Mouse (Mus musculus) hindbrain, postnatal 0 days (tissue): Measurements from ENCODE around the gene Slc25a19. TPM values are rescaled to one million over a fixed set of nuclear protein-coding genes. Genes with fewer than 3 reads are reported as not detected.

Source experiments
- ATAC-seq: fragments of 200-750 bp; cut with Nextera tagmentation; 2 replicates; pipeline ENCODE4 v1.8.0; 2017; ENCODE audit warnings: mild to moderate bottlenecking, moderate TSS enrichment, moderate library complexity
- DNase-seq: peaks from one replicate; pipeline ENCODE4 v3.0.0-alpha.2; 2015; ENCODE audit warnings: low spot score
- H3K27ac ChIP-seq: fragments of 300-500 bp; sonication (generic); 2 replicates; pipeline ENCODE4 v1.5.1; 2014; ENCODE audit warnings: mild to moderate bottlenecking
- H3K27me3 ChIP-seq: fragments of 300-500 bp; sonication (generic); 2 replicates; pipeline ENCODE4 v1.6.1; 2014; ENCODE audit warnings: low read length, mixed read lengths; ENCODE audit not compliant: insufficient read depth
- H3K36me3 ChIP-seq: fragments of 300-500 bp; sonication (generic); 2 replicates; pipeline ENCODE4 v1.6.1; 2014; ENCODE audit warnings: low read length, mixed read lengths; ENCODE audit not compliant: insufficient read depth
- H3K4me1 ChIP-seq: fragments of 300-500 bp; sonication (generic); 2 replicates; pipeline ENCODE4 v1.6.1; 2014; ENCODE audit warnings: antibody characterized with exemption, low read length, mixed read lengths; ENCODE audit not compliant: insufficient read depth
- H3K4me2 ChIP-seq: fragments of 300-500 bp; sonication (generic); 2 replicates; pipeline ENCODE4 v1.6.1; 2014; ENCODE audit warnings: low read depth, mild to moderate bottlenecking, low read length, moderate library complexity, mixed read lengths
- H3K4me3 ChIP-seq: fragments of 300-500 bp; sonication (generic); 2 replicates; pipeline ENCODE4 v1.5.1; 2014; ENCODE audit warnings: low read length
- H3K9ac ChIP-seq: fragments of 300-500 bp; sonication (generic); replicated peaks from 2 replicates; pipeline ENCODE4 v1.6.1; 2014; ENCODE audit warnings: mild to moderate bottlenecking, low read length, moderate library complexity, mixed read lengths
- H3K9me3 ChIP-seq: fragments of 300-500 bp; sonication (generic); 2 replicates; pipeline ENCODE4 v1.6.1; 2016; ENCODE audit warnings: low read length, mixed read lengths
- CTCF ChIP-seq: IDR thresholded peaks from 2 replicates; pipeline ENCODE4 v1.5.1; 2016; ENCODE audit warnings: antibody characterized with exemption, control low read depth, low read depth
- WGBS: fragments of 180-500 bp; shearing (Covaris S2); extraction: QIAGEN DNeasy Blood & Tissue Kit; methylation state at CpG from one replicate; pipeline ENCODE4 v1.1.7; 2014; 5-methylcytosine and 5-hydroxymethylcytosine counted together
- polyA plus RNA-seq: library from polyadenylated mRNA; unstranded; fragments of >200 nt; fragmentation: Nextera tagmentation; extraction: Ambion mirVana; gene quantifications from 2 replicates; pipeline ENCODE4 v1.2.1, GENCODE M21; 2015
- total RNA-seq: library from RNA; depleted of rRNA; stranded (reverse); fragments of >200 nt; gene quantifications from 2 replicates; pipeline ENCODE4 v1.2.3, GENCODE M21; 2014

Gene Slc25a19
- total and polyA plus RNA-seq, 2 experiments from 2014 or later: 29.5 to 41.8 TPM

DNA sequence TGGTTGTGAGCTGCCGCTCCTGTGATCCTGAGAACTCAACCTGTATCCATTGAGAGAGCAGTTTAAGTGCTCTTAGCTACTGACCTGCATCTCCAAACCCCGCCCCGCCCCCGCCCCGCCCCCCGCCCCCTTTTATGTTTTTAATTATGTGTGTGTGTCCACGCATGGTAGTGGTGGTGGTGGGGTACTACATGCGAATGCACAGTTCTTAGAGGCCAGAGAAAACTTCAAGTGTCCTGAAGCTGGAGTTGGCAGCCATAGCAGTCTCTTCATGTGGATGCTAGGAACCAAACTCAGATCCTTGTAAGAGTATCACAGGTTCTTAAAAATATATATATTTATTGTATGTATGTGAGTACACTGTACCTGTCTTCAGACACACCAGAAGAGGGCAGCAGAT is 7.4 kb upstream of the Slc25a19 start:
- TF ChIP-seq CTCF: no peak
- H3K9ac ChIP-seq: no peak overlapping the region
- ATAC-seq: no peak

DNA sequence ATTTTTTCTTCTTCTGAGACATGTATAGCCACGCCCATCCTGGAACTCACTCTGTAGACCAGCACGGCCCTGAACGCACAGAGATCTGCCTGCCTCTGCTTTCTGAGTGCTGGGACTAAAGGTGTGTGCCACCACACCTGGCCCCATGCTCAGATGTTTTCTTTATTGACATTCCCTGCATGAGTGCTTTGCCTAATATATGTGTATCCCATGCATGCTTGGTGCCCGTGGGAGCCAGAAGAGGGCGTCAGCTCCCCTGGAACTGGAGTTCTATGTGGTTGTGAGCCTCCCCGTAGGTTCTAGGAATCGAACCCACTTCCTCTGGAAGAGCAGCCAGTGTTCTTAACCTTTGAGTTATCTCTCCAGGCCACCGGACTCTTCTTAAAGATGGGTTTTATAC is 6.9 kb upstream of the Slc25a19 start:
- no peaks in the 10 kb centered on the region for H3K4me1 ChIP-seq
- DNase-seq (no peak), ATAC-seq (no peak)
- H3K4me2 ChIP-seq: no peak overlapping the region
- no peak for TF ChIP-seq CTCF
- no peaks in the 10 kb centered on the region for H3K27me3 ChIP-seq
- H3K9me3 ChIP-seq: no peaks in the 10 kb centered on the region
- no peaks in the 10 kb centered on the region for H3K36me3 ChIP-seq
- H3K4me3 ChIP-seq: no peak overlapping the region
- WGBS: 85% methylated on average over 8 of the region's 8 CpGs
- no peak overlapping the region for H3K9ac ChIP-seq
- no peak overlapping the region for H3K27ac ChIP-seq

More for the DNA sequence above, 7.4 kb upstream of the Slc25a19 start:
- no peaks in the 10 kb centered on the region for H3K27me3 ChIP-seq
- DNase-seq: no peak
- 77% methylated on average over 8 of the region's 8 CpGs for WGBS
- no peak overlapping the region for H3K4me2 ChIP-seq
- H3K36me3 ChIP-seq: no peaks in the 10 kb centered on the region
- no peak overlapping the region for H3K4me3 ChIP-seq
- no peaks in the 10 kb centered on the region for H3K9me3 ChIP-seq
- H3K27ac ChIP-seq: no peak overlapping the region
- no peaks in the 10 kb centered on the region for H3K4me1 ChIP-seq

DNA sequence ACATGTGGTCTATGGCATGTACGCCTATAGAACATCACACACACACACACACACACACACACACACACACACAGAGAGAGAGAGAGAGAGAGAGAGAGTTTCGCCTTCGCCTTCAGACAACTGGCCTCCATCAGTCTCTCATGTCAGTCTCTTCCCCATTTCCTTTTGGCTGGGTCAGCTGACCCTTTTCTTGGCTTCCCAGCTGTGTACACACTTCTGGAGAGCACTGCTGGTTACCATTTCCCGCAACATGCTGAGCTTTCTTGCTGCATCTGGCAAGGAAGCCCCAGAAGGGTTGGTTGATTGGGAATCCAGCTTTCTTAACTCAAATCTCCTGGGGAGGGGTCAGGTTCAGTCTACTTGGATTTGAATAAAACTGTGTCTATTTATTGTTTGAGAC is 6.0 kb upstream of the Slc25a19 start:
- no peak overlapping the region for H3K4me2 ChIP-seq
- 56% methylated on average over 4 of the region's 4 CpGs for WGBS

DNA sequence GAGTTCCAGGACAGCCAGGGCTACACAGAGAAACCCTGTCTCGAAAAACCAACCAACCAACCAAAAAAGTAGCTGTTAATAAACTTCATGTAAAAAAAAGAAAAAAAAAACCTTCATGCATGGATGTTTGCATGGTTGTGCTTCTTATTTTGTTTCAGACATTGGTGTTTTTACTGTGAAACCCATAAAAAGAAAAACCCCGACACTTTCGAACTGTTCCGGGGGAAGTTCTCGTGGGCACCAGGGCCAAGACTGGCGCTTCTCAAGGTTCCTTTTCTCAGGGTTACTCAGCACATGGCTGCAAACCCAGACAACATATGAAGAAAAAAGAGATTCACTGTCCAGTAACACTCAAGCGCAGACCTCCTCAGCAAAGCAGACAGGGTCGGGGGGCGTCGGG is 4.8 kb upstream of the Slc25a19 start:
- H3K9ac ChIP-seq: no peak overlapping the region
- 85% methylated on average over 10 of the region's 10 CpGs for WGBS
- no peak overlapping the region for H3K27ac ChIP-seq
- no peak for DNase-seq
- H3K9me3 ChIP-seq: no peaks in the 10 kb centered on the region
- no peak for TF ChIP-seq CTCF
- no peak overlapping the region for H3K4me3 ChIP-seq
- H3K27me3 ChIP-seq: no peaks in the 10 kb centered on the region
- H3K36me3 ChIP-seq: no peaks in the 10 kb centered on the region
- no peak for ATAC-seq
- no peaks in the 10 kb centered on the region for H3K4me1 ChIP-seq
- no peak overlapping the region for H3K4me2 ChIP-seq

More for the DNA sequence above, 6.0 kb upstream of the Slc25a19 start:
- Histone ChIP-seq H3K9me3 (no peaks in the 10 kb centered on the region), H3K27me3 (no peaks in the 10 kb centered on the region), H3K9ac (no peak overlapping the region), H3K4me3 (no peak overlapping the region), H3K27ac (no peak overlapping the region), H3K36me3 (no peaks in the 10 kb centered on the region), H3K4me1 (no peaks in the 10 kb centered on the region)
- no peak for ATAC-seq
- no peak for DNase-seq
- no peak for TF ChIP-seq CTCF

DNA sequence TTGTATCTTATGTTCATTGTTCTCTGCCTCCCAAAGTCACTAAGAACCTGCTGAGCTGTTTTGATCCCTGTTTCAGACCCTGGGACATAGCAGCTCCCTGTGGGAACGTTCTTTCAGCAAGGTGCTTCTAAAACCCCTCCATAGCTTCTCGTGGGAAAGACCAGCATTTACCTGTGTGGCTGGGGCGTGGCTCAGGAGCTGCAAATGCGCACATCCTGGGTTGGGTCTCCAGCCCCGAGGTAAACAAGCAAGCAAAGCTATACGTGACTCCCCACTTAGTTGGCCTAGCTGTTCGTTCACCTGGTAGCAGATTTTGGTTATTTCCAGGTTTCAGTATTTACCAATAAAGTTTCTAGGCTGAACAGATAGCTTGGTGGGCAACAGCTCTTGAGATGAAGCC is 4.2 kb upstream of the Slc25a19 start:
- H3K9ac ChIP-seq: no peak overlapping the region
- TF ChIP-seq CTCF: no peak
- ATAC-seq: no peak
- no peaks in the 10 kb centered on the region for H3K9me3 ChIP-seq
- H3K4me2 ChIP-seq: no peak overlapping the region
- H3K4me3 ChIP-seq: no peak overlapping the region
- H3K27me3 ChIP-seq: no peaks in the 10 kb centered on the region
- no peak overlapping the region for H3K27ac ChIP-seq
- no peaks in the 10 kb centered on the region for H3K4me1 ChIP-seq
- DNase-seq: no peak
- H3K36me3 ChIP-seq: no peaks in the 10 kb centered on the region
- 71% methylated on average over 7 of the region's 7 CpGs for WGBS

DNA sequence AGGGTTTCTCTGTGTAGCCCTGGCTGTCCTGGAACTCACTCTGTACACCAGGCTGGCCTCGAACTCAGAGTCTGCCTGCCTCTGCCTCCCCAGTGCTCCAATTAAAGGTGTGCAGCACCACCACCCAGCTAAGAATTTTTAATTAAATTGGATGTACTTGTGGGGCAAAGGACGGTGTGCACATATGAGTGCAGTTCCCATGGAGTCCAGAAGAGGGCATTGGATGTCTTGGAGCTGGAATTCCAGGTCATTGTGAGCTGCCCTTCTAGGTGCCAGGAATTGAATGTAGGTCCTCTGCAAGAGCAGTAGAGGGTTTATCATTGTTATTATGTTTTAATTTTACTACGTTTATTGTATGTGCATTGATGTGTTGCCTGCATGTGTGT is 3.4 kb upstream of the Slc25a19 start:
- DNase-seq: peak; percentile 27

DNA sequence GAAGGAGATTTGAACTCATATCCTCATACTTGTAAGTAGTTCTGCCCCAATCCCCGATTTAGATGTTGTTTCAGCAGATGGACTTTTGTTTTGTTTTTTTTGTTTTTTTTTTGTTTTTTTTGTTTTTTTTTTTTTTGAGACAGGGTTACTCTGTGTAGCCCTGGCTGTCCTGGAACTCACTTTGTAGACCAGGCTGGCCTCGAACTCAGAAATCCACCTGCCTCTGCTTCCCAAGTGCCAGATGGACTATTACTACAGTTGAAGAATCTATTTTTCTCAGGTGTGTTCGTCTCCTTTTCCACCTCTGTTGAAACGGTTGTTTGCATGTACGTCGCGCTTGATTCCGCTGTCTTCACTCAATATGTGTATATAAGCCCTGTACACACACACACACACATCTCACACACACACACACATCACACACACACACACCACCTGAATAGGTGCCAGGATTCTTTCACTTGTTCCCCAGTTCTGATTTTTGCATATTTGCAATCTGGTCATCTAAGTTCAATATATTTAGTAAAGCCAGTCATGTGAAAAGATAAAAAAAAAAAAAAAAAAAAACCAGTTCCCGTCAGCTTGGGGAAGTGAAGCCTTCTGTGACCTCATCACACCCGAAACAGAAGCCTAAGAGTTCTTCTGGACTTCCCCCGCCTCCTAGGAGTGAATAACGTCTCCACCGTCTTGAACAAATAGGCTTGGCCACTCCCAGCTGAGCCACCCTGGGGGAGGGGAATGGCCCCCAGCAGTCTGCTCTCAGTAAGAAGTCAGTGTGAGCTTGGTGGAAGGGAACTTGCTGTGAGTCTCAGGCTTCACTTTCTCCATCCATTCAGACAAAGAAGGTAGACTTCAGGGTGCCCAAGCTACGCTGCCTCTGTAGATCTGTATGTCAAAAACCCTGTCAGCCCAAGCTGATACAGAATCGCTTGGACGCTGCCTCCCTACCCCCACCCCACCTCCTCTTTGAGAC is 2.7 kb upstream of the Slc25a19 start:
- ATAC-seq: no peak
- WGBS: 50% methylated on average over 16 of the region's 16 CpGs

More for the DNA sequence above, 3.4 kb upstream of the Slc25a19 start:
- WGBS: 20% methylated on average over 3 of the region's 3 CpGs
- H3K9ac ChIP-seq: no peak overlapping the region
- no peaks in the 10 kb centered on the region for H3K9me3 ChIP-seq
- no peaks in the 10 kb centered on the region for H3K36me3 ChIP-seq
- no peak overlapping the region for H3K4me2 ChIP-seq
- H3K4me1 ChIP-seq: peaks cover 7% of the 10 kb centered on the region; the same call in 1 of the 2 replicates
- no peak overlapping the region for H3K27ac ChIP-seq
- H3K27me3 ChIP-seq: no peaks in the 10 kb centered on the region
- TF ChIP-seq CTCF: peak; percentile 68
- no peak for ATAC-seq
- no peak overlapping the region for H3K4me3 ChIP-seq

More for the DNA sequence above, 2.7 kb upstream of the Slc25a19 start:
- Histone ChIP-seq H3K4me3 (no peak overlapping the region), H3K9me3 (no peaks in the 10 kb centered on the region), H3K4me1 (peaks cover 7% of the 10 kb centered on the region; the same call in 1 of the 2 replicates), H3K9ac (no peak overlapping the region), H3K27ac (no peak overlapping the region), H3K36me3 (no peaks in the 10 kb centered on the region), H3K27me3 (no peaks in the 10 kb centered on the region), H3K4me2 (no peak overlapping the region)
- DNase-seq: no peak
- no peak for TF ChIP-seq CTCF
